Mouse (Mus musculus) gonadal fat pad, adult 2 months (tissue): ENCODE results near the gene Susd6. TPM values are rescaled to one million over a fixed set of nuclear protein-coding genes. Genes with fewer than 3 reads are reported as not detected.
A peak's percentile ranks its signal among the peaks of the same experiment; 100 is the strongest.

ENCODE experiments used
- DNase-seq: peaks from one replicate; pipeline ENCODE4 v3.0.0-alpha.2; 2012; ENCODE audit warnings: low read depth
- polyA plus RNA-seq: library from polyadenylated mRNA; depleted of rRNA; stranded (reverse); fragments of >200 nt; gene quantifications from 2 replicates; pipeline ENCODE4 v1.2.3, GENCODE M21; 2012

Gene Susd6
- polyA plus RNA-seq, 1 experiment = 44.7 TPM

GRCm38 (mm10) chr12:80837614-80838013 lies 47.3 kb downstream of the Susd6 start:
- no peak for DNase-seq

- DNase-seq = no peak
These were observed 48.0 kb downstream of the Susd6 start for GRCm38 (mm10) chr12:80838271-80838670.

GRCm38 (mm10) chr12:80838787-80839186 lies 48.5 kb downstream of the Susd6 start:
- DNase-seq = no peak

GRCm38 (mm10) chr12:80839631-80840030 lies 49.3 kb downstream of the Susd6 start:
- no peak for DNase-seq

GRCm38 (mm10) chr12:80841618-80842017 lies 51.3 kb downstream of the Susd6 start:
- DNase-seq = no peak

- no peak for DNase-seq
These were observed 52.3 kb downstream of the Susd6 start for GRCm38 (mm10) chr12:80842609-80843008.

- DNase-seq = no peak
These were observed 52.9 kb downstream of the Susd6 start for GRCm38 (mm10) chr12:80843236-80843635.

- peak; percentile 95 for DNase-seq
These were observed 53.5 kb downstream of the Susd6 start for GRCm38 (mm10) chr12:80843651-80844444.

- DNase-seq = no peak
These were observed 55.6 kb downstream of the Susd6 start for GRCm38 (mm10) chr12:80845901-80846300.

GRCm38 (mm10) chr12:80846861-80847268 lies 56.6 kb downstream of the Susd6 start:
- DNase-seq = no peak

- no peak for DNase-seq
These were observed 61.7 kb downstream of the Susd6 start for GRCm38 (mm10) chr12:80852001-80852400.

- no peak for DNase-seq
These were observed 63.4 kb downstream of the Susd6 start for GRCm38 (mm10) chr12:80853737-80854136.

GRCm38 (mm10) chr12:80854671-80855070 lies 64.4 kb downstream of the Susd6 start:
- DNase-seq = no peak

- no peak for DNase-seq
These were observed 64.8 kb downstream of the Susd6 start for GRCm38 (mm10) chr12:80855100-80855499.

- no peak for DNase-seq
These were observed 65.3 kb downstream of the Susd6 start for GRCm38 (mm10) chr12:80855581-80855980.

GRCm38 (mm10) chr12:80857636-80858293 lies 67.5 kb downstream of the Susd6 start:
- no peak for DNase-seq

- no peak for DNase-seq
These were observed 68.0 kb downstream of the Susd6 start for GRCm38 (mm10) chr12:80858307-80858706.

GRCm38 (mm10) chr12:80861916-80862315 lies 71.6 kb downstream of the Susd6 start:
- no peak for DNase-seq

GRCm38 (mm10) chr12:80863370-80863769 lies 73.1 kb downstream of the Susd6 start:
- no peak for DNase-seq

- no peak for DNase-seq
These were observed 74.9 kb downstream of the Susd6 start for GRCm38 (mm10) chr12:80865175-80865574.

GRCm38 (mm10) chr12:80866023-80866422 lies 75.7 kb downstream of the Susd6 start:
- no peak for DNase-seq

GRCm38 (mm10) chr12:80867083-80867482 lies 76.8 kb downstream of the Susd6 start:
- DNase-seq = no peak

GRCm38 (mm10) chr12:80868401-80868800 lies 78.1 kb downstream of the Susd6 start:
- no peak for DNase-seq
